ENCODE assay signal across 8 mouse cellular contexts in the genomic region with DNA sequence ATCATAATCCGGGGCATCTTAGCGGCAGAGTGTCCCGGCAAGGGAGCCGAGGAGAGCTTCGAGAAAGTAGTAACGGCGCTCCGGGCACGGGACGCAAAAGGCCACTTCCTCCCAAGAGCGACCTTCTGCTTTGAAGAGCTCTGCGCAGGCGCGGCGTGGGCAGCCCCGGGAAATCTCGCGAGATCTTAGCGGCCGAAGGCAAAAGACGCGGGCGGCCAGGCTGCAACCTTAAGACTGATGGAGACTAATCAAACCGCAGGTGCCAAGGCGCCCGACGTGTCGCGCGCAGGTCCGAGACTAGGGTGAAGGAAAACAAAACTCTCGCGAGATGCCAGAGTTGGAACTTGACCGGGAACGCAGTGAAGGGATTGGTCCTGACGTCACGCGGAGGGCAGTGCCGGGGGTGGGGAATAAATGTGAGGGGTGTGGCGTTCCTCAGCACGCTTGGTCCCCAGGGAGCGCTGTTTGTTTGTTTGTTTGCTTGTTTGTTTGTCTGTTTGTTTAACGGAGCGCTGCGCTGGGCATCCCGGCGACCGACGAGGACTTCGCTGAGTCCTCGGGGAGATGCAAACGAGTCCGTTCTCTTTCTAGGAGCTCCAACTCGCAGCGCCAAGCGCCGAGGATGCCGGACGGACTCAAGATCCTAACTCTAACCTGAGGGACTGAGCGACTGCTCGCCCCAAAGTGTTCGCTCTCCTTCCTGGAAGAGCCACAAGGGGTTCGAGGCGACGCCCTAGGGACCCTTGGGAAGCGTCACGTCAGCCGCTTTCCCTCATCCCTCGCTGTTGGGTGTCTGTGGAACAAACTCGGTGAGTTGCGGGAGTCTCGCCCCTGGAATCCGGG. TPM values are rescaled to one million over a fixed set of nuclear protein-coding genes. Genes with fewer than 3 reads are reported as not detected.
DNase-seq lines count a peak whose midpoint lies in the region; ATAC-seq and TF ChIP-seq lines count a peak whose summit lies in the region.

A gene (minus strand): TSS at position 319 of the 843 bp plus-strand sequence.

- H3K9ac ChIP-seq in embryonic facial prominence, embryonic 13.5 days = peak within 1 kb of the TSS; percentile 94
- peak within 1 kb of the TSS; percentile 87 for H3K9ac ChIP-seq in limb, embryonic 12.5 days (replicated peaks)
- H3K9ac ChIP-seq in midbrain, embryonic 15.5 days = peak within 1 kb of the TSS; percentile 77

- peak; percentile 96 for ATAC-seq in embryonic facial prominence, embryonic 13.5 days (ENCODE audit: insufficient number of reproducible peaks, insufficient read depth, low FRiP score, low TSS enrichment, low read depth)
- ATAC-seq in limb, embryonic 12.5 days (ENCODE audit: insufficient number of reproducible peaks, insufficient read depth, low FRiP score, low TSS enrichment, low read depth) = peak; percentile 98
- peak; percentile 99 for ATAC-seq in midbrain, embryonic 15.5 days (replicated peaks)

- peak; percentile 100 for DNase-seq in 3134 (ENCODE audit: extremely low read depth, insufficient read length, low spot score)
- peak; percentile 96 for DNase-seq in adrenal gland, postnatal 36 days
- DNase-seq in heart, adult 18-20 months = peak; percentile 98
- peak; percentile 99 for DNase-seq in kidney, adult 2 months
- DNase-seq in spleen, adult 2 months (ENCODE audit: low read depth in 1 of 2, low spot score in 2 of 2) = peak; percentile 92 to 93

- H3K9me3 ChIP-seq in embryonic facial prominence, embryonic 13.5 days = no peaks in the 10 kb centered on the region
- no peaks in the 10 kb centered on the region for H3K9me3 ChIP-seq in limb, embryonic 12.5 days
- H3K9me3 ChIP-seq in midbrain, embryonic 15.5 days = no peaks in the 10 kb centered on the region

- TF ChIP-seq CTCF in kidney, adult 2 months (conservative IDR thresholded peaks at IDR 0.05; ENCODE audit: insufficient read depth, insufficient read length, low read depth, low read length) = peak; percentile 23; the same call in 1 of the 2 replicates
- TF ChIP-seq CTCF in spleen, adult 2 months (IDR thresholded peaks at IDR 0.05; ENCODE audit: extremely low read depth, insufficient read depth, insufficient read length, insufficient replicate concordance) = no peak

- H3K27me3 ChIP-seq in embryonic facial prominence, embryonic 13.5 days = no peaks in the 10 kb centered on the region
- H3K27me3 ChIP-seq in kidney, adult 2 months (replicated peaks; ENCODE audit: control insufficient read depth, insufficient read depth, low read length) = no peaks in the 10 kb centered on the region
- no peaks in the 10 kb centered on the region for H3K27me3 ChIP-seq in limb, embryonic 12.5 days
- no peaks in the 10 kb centered on the region for H3K27me3 ChIP-seq in midbrain, embryonic 15.5 days (replicated peaks)
- no peaks in the 10 kb centered on the region for H3K27me3 ChIP-seq in spleen, adult 2 months (ENCODE audit: control insufficient read depth, insufficient read depth, low read length)

- peaks cover 18% of the 10 kb centered on the region for H3K36me3 ChIP-seq in embryonic facial prominence, embryonic 13.5 days
- H3K36me3 ChIP-seq in kidney, adult 2 months (ENCODE audit: control insufficient read depth, insufficient read depth, low read length) = no peaks in the 10 kb centered on the region; the same call in 1 of the 2 replicates
- peaks cover 20% of the 10 kb centered on the region for H3K36me3 ChIP-seq in limb, embryonic 12.5 days
- no peaks in the 10 kb centered on the region for H3K36me3 ChIP-seq in midbrain, embryonic 15.5 days (replicated peaks)
- no peaks in the 10 kb centered on the region for H3K36me3 ChIP-seq in spleen, adult 2 months (ENCODE audit: control insufficient read depth, insufficient read depth, low read length)

- peak within 1 kb of the TSS; percentile 89 for H3K4me3 ChIP-seq in embryonic facial prominence, embryonic 13.5 days
- H3K4me3 ChIP-seq in kidney, adult 2 months (ENCODE audit: insufficient read depth, low read depth, low read length) = peak within 1 kb of the TSS; percentile 97
- peak within 1 kb of the TSS; percentile 92 for H3K4me3 ChIP-seq in limb, embryonic 12.5 days (replicated peaks)
- peak within 1 kb of the TSS; percentile 82 for H3K4me3 ChIP-seq in midbrain, embryonic 15.5 days
- peak within 1 kb of the TSS; percentile 96 for H3K4me3 ChIP-seq in spleen, adult 2 months (ENCODE audit: extremely low read depth, insufficient read depth, insufficient read length)

- peak within 1 kb of the TSS; percentile 85 for H3K4me2 ChIP-seq in embryonic facial prominence, embryonic 13.5 days
- peak within 1 kb of the TSS; percentile 91 for H3K4me2 ChIP-seq in limb, embryonic 12.5 days
- peak within 1 kb of the TSS; percentile 87 for H3K4me2 ChIP-seq in midbrain, embryonic 15.5 days

- WGBS in embryonic facial prominence, embryonic 13.5 days = under 1% methylated on average over 73 of the region's 73 CpGs
- under 1% methylated on average over 73 of the region's 73 CpGs for whole genome bisulfite sequencing in kidney, adult 2 months
- WGBS in limb, embryonic 12.5 days = under 1% methylated on average over 73 of the region's 73 CpGs
- under 1% methylated on average over 73 of the region's 73 CpGs for whole genome bisulfite sequencing in midbrain, embryonic 15.5 days
- WGBS in spleen, adult 2 months = under 1% methylated on average over 73 of the region's 73 CpGs

- H3K4me1 ChIP-seq in embryonic facial prominence, embryonic 13.5 days = peaks cover 20% of the 10 kb centered on the region
- peaks cover 5% of the 10 kb centered on the region; the same call in 1 of the 2 replicates for H3K4me1 ChIP-seq in kidney, adult 2 months (ENCODE audit: control insufficient read depth, insufficient read depth, low read length)
- peaks cover 20% of the 10 kb centered on the region for H3K4me1 ChIP-seq in limb, embryonic 12.5 days (replicated peaks)
- H3K4me1 ChIP-seq in midbrain, embryonic 15.5 days = peaks cover 26% of the 10 kb centered on the region
- peaks cover 6% of the 10 kb centered on the region for H3K4me1 ChIP-seq in spleen, adult 2 months (ENCODE audit: control insufficient read depth, insufficient read depth, insufficient read length)

- TF ChIP-seq POLR2A in kidney, adult 2 months (IDR thresholded peaks at IDR 0.05; ENCODE audit: low read depth, low read length) = peak; percentile 88
- TF ChIP-seq POLR2A in spleen, adult 2 months (IDR thresholded peaks at IDR 0.05; ENCODE audit: low read depth, low read length) = peak; percentile 81

- peak within 1 kb of the TSS; percentile 98 for H3K27ac ChIP-seq in embryonic facial prominence, embryonic 13.5 days
- peak within 1 kb of the TSS; percentile 97 for H3K27ac ChIP-seq in kidney, adult 2 months (ENCODE audit: insufficient read depth, low read depth, low read length)
- peak within 1 kb of the TSS; percentile 98 for H3K27ac ChIP-seq in limb, embryonic 12.5 days
- H3K27ac ChIP-seq in midbrain, embryonic 15.5 days = peak within 1 kb of the TSS; percentile 94
- peak within 1 kb of the TSS; percentile 94 for H3K27ac ChIP-seq in spleen, adult 2 months (ENCODE audit: insufficient read depth, low read length)

RNA-seq across cellular contexts. Expression of the gene that starts here (rescaled TPM):
- total RNA-seq in adrenal gland, postnatal 36 days (2021) = 10 to 100 TPM; 41.3 to 46.8 TPM
- polyA plus RNA-seq in embryonic facial prominence, embryonic 13.5 days (2015; fragmentation: Nextera tagmentation; extraction: Ambion mirVana) = 74.0 and 83.1 TPM in 2 replicates
- 10 to 100 TPM; 38.0 to 38.2 TPM for total RNA-seq in heart, adult 18-20 months (2021)
- 8.9 and 10.9 TPM in 2 replicates for polyA plus RNA-seq in kidney, adult 2 months (2012; rRNA removed)
- 79.2 and 79.8 TPM in 2 replicates for polyA plus RNA-seq in limb, embryonic 12.5 days (2016; fragmentation: Nextera tagmentation; extraction: Ambion mirVana)
- 61.3 and 62.1 TPM in 2 replicates for polyA plus RNA-seq in midbrain, embryonic 15.5 days (2015; fragmentation: Nextera tagmentation; extraction: Ambion mirVana)
- polyA plus RNA-seq in spleen, adult 2 months (2012; rRNA removed) = 6.0 and 6.1 TPM in 2 replicates

Comparison
In these comparisons a context has a peak if more than half of its experiments do, and no peak if none do; other contexts are left out.
1. Peak in every context shown above with its lines: DNase-seq, ATAC-seq, H3K4me3 ChIP-seq and H3K27ac ChIP-seq.